Mouse (Mus musculus) stomach, postnatal 0 days (tissue): ENCODE results near the gene Car12.

Experiments
- CTCF ChIP-seq: IDR thresholded peaks from 2 replicates; pipeline ENCODE4 v1.5.1; 2016; ENCODE audit warnings: antibody characterized with exemption, low read depth, mild to moderate bottlenecking, moderate library complexity
- EP300 ChIP-seq: optimal IDR thresholded peaks from 2 replicates; pipeline ENCODE3; 2016; ENCODE audit warnings: antibody characterized with exemption

- TF ChIP-seq CTCF, result no peak
- no peak for TF ChIP-seq EP300
Measured at GRCm38 (mm10) chr9:66669561-66670078, 43.9 kb upstream of the Car12 start.
